Mouse (Mus musculus): ENCODE measurements around the gene Vmn1r230. TPM values are rescaled to one million over a fixed set of nuclear protein-coding genes. Genes with fewer than 3 reads are reported as not detected.

Vmn1r230 gene
- polyA plus RNA-seq (2017; shearing (Covaris generic)), result not detected

GRCm38 (mm10) chr17:20840144-20840543 lies at the start of gene Vmn1r230:
Vmn1r230 (plus strand) TSS chr17:20840444.

DNA sequence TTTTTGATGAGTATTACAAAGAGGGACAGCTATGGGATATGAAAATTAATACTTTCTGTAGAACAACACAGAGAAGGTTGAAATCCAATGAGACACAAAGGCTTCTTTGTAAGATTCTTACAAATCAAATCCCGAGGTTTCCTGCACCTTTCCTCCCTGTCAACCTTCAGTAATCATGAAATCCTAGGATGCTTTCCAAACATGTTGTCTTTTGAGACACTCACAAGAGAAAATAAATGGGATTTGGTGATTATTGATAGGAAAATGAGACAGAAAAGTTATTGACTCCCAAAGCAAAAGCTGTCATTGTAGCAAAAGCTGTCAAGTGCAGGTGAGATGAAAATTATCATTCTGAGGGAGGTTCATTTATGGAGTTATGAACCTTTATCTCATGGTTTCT lies 29.0 kb upstream of the Vmn1r230 start, which contains the start of gene Vmn1r229:
TSS of gene Vmn1r229 (plus strand) at position 301 of the 400 bp plus-strand sequence.

Other genes with a start within 250 kb of the Vmn1r230 start
- not detected for gene Vmn2r110, start 244.0 kb upstream of the Vmn1r230 start, polyA plus RNA-seq (2017; shearing (Covaris generic))
- 0.50 TPM for gene Fpr-rs3, start 215.6 kb upstream of the Vmn1r230 start, polyA plus RNA-seq (2017; shearing (Covaris generic))
- not detected for gene Vmn1r226, start 157.6 kb upstream of the Vmn1r230 start, polyA plus RNA-seq (2017; shearing (Covaris generic))
- 0.07 TPM for gene Vmn1r227, start 110.6 kb upstream of the Vmn1r230 start, polyA plus RNA-seq (2017; shearing (Covaris generic))
- not detected for gene Vmn1r228, start 54.3 kb upstream of the Vmn1r230 start, polyA plus RNA-seq (2017; shearing (Covaris generic))
- 0.05 TPM for gene Vmn1r229, start 28.9 kb upstream of the Vmn1r230 start, polyA plus RNA-seq (2017; shearing (Covaris generic))
- gene Vmn1r231, start 64.6 kb downstream of the Vmn1r230 start, polyA plus RNA-seq (2017; shearing (Covaris generic)), result not detected
- gene Vmn1r232, start 79.3 kb downstream of the Vmn1r230 start, polyA plus RNA-seq (2017; shearing (Covaris generic)), result not detected
- 311 TPM for gene Ppp2r1a, start 104.9 kb downstream of the Vmn1r230 start, polyA plus RNA-seq (2017; shearing (Covaris generic))
- gene Vmn1r233, start 156.0 kb downstream of the Vmn1r230 start, polyA plus RNA-seq (2017; shearing (Covaris generic)), result 0.50 TPM
- gene Zfp160, start 168.5 kb downstream of the Vmn1r230 start, polyA plus RNA-seq (2017; shearing (Covaris generic)), result 5.3 TPM

Data from effector memory CD4-positive, alpha-beta T cell, adult 7 months (primary cell).